Mouse (Mus musculus): Measurements from ENCODE around the gene Zfp771.

GRCm38 (mm10) chr7:127233765-127234164 is 10.3 kb upstream of the Zfp771 start:
- no peak for TF ChIP-seq CTCF (IDR thresholded peaks at IDR 0.05; ENCODE audit: low read depth, low read length)
- TF ChIP-seq GATA1 (IDR thresholded peaks at IDR 0.05; ENCODE audit: borderline replicate concordance, low read length) = no peak

Data from G1E (cell line).